Mouse (Mus musculus): Measurements from ENCODE around the gene Acvr1. TPM values are rescaled to one million over a fixed set of nuclear protein-coding genes. Genes with fewer than 3 reads are reported as not detected.

The Acvr1 gene
- 10 to 100 TPM; 13.5 to 14.0 TPM for total RNA-seq (2021)
- long read RNA-seq, experiment 1, partial matches to known transcripts = 0 of 3 reads
- long read RNA-seq, experiment 1, other reads (novel, unspliced or antisense) = 0 of 3 reads
- long read RNA-seq, experiment 2, partial matches to known transcripts = 0 of 4 reads
- long read RNA-seq, experiment 2, other reads (novel, unspliced or antisense) = 0 of 4 reads

DNA sequence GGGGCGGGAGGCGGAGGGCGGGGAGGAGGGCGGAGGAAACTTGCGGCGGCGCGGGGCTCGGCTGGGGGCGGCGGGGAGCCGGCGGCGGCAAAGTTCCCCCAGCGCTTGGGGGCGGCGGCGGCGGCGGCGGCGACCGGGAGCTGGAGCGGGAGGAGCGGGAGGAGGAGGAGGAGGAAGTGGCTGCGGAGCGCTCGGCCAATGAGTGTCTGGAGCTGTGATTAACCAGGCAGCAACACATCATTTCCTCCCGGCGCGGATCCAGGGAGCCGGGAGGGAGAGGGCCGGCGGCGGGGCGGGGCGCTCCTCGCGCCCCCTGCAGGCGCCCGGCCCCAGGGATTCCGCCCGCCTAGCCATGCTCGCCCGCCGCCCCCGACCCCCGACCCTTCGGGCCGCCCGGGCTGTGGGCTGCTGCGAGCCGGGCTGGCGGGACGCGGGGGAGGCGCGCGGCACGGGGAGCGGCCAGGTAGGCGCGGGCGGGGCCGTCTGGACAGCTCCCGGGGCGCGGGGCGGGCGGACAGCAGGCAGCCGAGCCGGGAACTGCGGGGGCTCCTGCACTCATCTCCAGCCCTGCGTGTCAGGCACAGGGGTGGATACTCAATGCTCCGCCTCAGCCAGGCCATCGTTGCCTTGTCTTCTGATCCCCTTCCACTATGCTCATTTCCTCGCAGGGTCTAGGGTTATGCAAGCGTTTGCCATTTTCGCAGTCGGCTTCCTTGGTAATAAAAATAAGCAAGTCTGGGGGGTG lies at the start of gene Acvr1, which contains the start of gene Upp2:
Acvr1 (minus strand) TSS at position 92 of the 745 bp plus-strand sequence.
Upp2 (plus strand) TSS at position 233 of the 745 bp plus-strand sequence.
- peak; percentile 90 to 95 for DNase-seq

DNA sequence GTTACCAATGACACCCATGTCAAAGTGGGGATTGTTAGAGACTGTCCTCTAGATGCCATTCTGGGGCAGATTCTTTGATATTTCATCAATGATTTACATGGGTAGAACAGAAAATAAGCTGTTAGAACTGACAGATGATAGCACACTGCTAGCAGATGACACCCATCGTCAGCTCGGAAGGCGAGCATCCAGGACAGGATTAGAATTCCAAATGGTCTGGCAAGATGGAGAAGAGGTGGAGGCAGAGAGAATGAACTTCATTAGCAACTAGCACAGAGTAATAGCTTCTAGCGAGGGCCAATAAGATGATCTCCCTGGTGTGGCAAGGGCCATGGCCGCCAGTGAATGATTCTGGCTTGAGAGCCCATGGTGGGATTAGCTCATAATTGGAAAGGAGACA lies 48.8 kb upstream of the Acvr1 start:
- DNase-seq = no peak

DNA sequence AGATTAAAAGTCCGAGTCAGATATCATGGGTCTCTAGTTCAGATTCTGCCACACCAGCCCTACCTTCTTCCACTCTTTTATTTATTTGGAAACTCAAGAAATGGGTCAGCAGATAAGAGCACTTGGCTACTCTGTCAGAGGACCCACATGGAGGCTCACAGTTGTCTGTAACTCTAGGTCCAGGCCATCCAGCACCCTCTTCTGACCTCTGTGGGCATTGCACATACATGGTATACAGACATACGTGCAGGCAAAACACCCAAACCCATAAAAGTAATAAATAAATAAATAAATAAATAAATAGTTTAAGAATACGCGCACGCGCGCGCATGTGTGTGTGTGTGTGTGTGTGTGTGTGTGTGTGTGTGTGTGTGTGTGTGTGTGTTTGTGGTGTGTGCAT lies 47.9 kb upstream of the Acvr1 start:
- no peak for DNase-seq

DNA sequence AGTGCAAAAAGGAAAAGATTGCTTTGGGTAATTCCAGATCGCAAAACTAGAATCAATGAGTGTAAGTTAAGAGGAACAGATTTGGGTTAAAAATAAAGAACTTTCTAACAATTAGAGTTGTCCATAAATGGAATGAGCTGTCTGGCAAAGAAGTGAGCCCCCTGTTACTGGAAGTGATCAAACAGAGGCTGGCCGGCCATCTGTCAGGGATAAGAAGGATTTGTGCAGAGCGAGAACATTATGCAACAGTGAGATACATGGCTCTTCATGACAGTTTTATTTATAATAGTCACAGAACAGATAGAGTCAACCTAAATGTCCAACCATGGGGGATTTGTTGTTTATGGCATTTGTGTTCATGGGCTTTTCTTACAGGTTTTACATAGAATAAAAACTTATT lies 46.8 kb upstream of the Acvr1 start:
- DNase-seq = no peak

DNA sequence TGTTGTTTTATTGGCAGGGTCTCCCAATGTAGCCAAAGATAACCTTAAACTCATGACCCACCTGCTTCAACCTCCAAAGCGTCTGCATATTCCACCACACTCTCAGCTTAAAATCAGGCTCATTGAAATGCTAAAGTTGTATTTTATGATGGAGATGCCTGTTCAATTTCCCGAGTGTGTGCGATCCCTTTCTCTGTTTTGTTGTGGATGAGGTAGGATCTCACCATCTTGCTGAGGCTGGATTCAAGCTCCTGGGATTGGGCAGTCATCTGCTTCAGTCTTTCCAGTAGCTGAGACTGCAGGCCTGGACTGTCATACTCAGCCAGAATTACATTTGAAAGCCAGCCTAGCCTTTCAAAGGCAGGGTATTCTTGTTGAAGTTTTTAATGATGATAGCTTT lies 37.8 kb upstream of the Acvr1 start:
- no peak for DNase-seq

DNA sequence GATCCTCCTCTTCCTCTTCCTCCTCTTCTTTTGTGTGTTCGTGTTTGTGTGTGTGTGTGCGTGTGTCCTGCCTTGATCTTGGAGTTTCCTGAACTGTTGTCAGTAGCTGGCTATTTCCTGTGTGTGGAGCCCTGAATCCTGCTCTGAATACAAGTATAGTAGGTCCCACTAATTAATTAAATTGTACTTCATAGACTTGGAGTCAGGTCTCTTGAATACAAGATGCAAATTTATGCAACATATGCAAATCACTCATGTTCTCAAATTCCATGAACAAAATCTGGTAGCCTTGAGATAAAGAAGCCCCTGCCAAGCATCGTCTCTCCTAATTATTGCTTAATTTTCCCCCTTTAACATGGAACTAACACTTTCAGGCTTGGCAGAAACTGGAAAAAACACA lies 36.4 kb upstream of the Acvr1 start:
- no peak for DNase-seq

DNA sequence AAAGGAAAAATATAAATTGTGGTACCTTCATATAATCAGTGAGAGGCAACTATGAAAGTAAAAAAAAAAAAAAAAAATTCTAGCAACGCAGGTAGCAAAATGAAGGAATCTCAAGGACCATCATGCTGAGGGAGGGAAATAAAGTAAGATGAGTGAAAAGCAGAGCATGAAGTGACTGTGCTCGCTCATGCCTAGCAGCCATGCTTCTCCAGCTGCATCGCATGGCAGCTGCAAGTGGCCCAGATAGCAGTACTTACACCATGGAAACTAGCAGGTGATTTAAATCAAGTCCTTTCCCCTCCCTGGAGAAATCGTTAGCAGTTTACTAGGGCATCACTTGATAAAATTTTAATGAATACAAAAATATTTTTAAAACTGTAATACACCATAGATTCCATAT lies 34.4 kb upstream of the Acvr1 start:
- no peak for DNase-seq

DNA sequence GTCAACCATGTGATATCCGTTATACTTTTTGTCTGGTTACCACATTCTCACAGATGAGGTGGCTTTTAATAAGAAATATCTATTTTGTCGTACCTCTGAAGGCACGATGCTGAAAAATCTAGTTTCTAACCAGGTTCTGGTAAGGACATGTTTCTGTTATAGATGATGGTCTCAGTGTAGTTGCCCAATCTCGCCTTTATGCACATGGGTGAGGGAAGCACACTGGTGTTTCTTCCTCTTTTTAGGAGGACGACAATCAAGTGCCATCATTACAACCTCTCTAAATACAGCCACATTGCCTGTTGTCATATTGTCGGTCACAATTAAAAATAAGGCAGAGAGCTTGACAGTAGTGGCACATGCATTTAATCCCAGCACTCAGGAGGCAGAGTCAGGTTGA lies 32.7 kb upstream of the Acvr1 start:
- no peak for DNase-seq

DNA sequence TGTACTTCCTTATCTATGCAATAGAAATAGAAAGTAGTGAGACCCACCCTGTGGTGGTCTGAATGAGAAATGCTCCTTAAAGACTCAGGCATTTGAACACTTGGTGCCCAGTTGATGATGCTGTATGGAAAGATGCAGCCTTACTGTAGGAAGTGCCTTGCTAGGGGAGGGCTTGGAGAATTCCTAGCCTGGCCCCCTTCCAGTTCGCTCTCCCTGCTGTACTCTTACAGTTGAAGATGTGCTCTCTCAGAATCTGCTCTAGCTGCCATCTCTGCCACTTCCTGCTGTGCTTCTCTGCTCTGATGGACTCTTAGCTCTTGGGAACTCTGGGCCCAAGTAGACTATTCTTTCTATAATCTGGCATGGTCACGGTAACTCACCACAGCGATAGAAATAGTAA lies 30.6 kb upstream of the Acvr1 start:
- DNase-seq = no peak

DNA sequence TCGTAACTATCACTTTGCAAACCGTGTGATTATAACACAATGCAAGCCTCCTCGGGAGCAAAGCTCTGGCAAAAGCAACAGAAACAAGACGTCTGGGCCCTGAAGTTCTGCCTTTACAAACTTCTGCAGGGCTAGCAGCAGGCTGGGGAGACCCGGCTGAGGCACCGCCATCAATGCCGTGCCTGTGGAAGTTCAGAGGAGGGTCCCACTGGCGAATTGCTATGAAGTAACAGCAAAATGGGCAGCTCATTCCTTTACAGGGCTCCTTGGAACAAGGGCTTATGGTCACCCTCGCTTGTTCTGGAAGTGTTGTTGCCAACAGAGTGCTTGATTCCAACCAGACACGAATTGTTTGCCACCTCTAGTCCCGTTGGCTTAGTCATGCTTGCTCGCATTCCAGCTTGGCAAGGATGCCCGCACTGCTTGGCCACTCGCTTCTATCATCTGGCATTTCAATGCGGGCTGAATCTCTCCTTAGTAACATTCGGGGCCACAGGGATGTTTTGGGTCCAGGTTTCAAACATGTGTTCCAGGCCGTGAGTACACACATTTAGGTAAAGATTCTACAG lies 29.9 kb upstream of the Acvr1 start:
- peak; percentile 57 to 65 for DNase-seq

DNA sequence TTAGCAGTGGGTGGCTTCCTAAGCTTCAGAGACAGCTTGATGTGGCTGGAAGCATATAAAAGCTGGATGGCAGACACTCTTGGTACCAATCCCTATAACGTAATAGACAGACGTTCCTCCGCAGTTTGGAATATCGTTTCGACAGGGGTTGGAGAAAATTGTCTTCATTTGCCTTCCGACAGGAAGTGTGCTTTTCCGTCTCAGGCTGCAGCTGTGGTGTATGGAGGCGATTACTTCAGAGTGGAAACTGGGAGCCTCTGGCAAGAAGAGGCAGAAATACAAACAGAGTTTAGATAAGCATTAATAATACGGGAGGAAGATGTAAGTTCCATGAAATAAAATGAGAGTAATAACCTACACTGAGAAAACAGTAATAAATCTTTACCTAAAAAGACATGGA lies 28.4 kb upstream of the Acvr1 start:
- peak; percentile 13 to 19 for DNase-seq

DNA sequence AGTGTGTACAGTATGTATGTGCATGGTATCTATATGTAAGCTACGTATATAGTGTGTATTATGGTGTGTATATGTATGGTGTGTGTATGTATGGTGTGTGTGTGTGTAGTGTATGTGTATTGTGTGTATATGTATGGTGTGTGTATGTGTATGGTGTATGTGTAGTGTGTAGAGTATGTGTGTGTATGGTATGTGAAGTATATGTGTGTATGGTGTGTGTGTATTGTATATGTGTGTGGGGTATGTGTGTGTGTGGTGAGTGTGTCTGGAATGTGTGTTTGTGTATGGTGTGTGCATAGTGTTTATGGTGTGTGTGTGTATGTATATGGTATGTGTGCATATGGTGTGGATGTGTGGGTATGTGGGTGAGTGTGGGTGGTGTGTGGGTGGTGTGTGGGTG lies 23.1 kb upstream of the Acvr1 start:
- DNase-seq = no peak

DNA sequence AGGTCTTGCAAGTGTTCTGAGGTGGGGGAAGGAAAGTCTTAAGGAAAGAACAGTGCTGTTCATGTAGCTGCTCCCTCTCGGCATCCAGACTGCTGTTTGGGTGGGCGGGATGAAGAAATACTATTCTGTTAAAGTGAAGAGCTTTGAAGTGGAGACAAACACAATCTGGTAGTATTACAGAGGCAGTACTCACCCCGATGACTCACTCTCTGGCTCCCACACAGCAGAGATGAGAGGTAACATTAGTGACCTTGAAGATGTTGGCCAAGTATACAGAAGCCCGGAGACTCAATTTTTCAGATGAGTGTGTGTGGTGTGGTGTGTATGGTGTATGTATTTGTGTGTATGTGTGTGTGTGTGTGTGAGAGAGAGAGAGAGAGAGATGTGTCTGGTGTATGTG lies 22.7 kb upstream of the Acvr1 start:
- peak in 1 of 2 experiments; percentile 18 for DNase-seq

DNA sequence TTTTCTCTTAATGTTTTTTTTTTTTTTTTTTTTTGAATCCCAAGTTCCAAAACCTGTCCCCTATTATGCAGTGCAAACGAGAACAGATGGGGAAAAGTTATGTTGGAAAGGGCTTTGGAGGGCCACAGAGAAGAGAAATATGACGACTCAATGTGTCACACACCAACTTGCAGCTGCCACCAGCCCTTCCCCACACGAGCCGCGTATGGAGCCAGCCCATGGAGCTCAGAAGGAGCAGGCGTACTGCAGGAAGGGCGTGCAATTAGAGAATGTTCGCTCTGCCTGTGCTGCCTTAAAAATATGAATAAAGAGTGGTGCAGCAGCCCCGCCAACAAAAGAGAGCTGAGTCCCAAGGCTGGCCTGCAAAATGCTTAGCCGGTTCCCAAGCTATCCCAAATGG lies 19.4 kb upstream of the Acvr1 start:
- DNase-seq = no peak

DNA sequence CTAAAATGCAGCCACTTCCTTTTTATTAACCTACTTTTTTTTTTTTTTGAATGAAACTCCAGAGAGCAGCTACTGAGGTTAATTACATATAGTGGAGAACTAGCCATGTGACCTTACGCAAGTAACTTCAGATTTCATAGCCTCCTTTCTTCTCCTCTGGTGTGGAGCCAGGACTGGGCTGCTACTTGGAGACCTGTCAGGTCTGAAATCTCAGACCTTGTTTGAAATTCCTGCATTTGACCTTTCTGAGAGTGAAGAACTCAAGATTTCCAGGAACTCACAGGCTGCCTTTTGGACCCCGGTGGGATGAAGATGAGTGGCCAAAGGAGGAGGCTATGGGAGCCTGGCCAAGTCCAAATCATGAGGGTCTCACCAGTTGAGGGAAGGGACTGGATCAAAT lies 7.2 kb upstream of the Acvr1 start:
- DNase-seq = no peak

DNA sequence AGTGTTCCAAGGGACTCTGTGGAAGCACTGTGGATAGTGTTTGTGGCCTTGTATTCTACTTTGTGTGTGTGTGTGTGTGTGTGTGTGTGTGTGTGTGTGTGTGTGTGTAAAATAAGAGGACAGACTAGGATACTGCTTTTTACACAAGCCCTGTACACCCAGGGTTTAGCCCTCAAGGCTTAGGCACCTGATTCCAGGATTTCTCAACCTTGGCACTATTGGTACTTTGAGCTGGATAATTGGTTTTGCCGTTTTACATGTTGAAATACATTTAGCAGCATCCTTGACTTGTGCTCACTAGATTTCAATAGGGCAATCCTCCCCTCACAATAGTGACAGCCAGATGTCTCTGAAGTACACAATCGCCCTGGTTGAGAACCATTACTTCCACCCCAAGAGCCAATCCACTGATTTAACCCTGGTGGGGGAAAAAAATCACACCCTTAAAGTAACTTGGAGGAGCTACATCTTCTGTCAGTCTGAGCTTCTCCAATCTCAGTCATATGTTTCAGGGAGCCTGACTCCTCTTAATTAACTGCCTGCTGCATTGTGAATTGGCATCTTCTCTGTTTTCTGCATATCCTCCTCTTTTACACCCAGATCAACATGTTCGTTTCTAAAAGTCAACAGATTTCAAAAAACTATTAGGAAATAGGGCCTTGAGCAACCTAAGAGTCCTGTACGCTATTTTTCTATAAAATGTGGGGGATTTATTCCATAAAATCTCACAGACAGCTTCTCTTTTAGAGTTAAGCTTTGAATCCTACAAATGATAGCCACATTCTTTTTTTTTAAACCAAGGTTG lies 2.1 kb upstream of the Acvr1 start:
- DNase-seq = no peak

DNA sequence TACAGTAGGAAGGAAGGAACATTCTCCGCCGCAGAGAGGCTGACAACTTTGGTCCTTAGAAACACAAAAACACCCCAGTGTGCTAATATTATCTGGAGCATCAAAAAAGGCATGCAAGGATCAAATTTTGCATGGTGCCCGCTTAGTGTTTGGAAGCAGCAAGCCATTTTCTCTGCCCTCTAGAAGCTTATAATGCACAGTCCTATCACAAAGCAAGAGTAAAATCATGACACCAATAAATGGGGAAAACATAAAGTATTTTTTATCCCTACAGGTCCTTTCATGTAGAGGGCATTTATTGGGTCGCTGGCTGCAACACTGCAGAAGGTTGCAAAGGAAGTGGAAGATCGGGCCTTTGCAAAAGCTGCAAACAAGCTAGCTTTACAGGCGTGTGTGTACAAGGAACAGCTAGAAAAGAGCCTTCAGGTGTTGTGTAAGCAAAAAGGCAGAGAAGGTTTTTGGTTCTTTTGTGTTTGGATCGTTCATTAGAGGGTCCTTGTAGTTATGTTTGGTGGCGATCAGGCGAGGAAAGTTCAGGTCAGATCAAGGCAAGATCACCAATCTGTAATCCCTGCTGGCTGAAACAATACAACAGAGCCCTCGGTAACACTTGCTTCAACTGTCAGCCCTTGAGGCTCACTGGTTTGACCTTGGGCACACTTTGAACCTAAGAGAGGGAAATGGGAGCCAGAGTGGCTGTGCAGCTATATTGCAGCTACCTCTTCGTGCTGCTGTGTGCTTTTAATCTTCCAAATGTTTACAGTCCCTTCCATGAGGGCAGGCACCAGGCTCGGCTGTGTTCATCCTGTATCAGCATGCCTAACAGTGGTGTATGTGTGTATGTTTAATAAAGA lies 1.1 kb upstream of the Acvr1 start:
- peak; percentile 14 to 35 for DNase-seq

DNA sequence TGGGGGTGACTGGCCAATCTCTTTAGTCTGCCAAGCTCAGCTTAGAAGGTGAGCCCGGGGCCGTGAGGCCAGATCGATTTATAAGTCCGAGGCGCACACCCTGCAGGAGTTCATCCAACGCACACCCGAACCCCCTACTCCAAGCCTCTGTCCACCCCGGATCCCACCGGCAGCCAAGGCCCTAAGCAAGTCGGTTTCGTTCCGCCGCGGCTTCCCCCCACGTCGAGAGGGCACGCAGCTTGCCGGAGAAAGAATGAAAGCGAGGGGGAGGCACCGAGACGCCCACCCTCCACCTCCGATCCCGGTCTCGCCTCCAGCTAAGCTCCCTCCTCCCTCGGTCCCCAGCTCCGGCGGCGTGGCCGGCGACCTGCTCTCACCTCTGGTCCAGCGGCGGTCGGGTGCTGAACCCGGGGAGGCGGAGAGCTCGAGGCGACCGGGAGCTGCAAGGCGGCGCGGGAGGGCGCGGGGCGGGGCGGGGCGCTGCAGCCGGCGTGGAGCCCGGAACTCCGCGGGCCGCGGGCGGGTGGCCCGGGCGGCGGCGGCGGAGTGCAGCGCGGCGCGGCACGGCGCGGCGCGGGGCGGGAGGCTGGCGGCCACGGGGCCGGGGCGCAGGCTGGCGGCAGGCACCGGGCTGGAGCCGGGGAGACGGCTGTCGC lies 419 bp downstream of the Acvr1 start:
- DNase-seq = peak; percentile 72 to 74

DNA sequence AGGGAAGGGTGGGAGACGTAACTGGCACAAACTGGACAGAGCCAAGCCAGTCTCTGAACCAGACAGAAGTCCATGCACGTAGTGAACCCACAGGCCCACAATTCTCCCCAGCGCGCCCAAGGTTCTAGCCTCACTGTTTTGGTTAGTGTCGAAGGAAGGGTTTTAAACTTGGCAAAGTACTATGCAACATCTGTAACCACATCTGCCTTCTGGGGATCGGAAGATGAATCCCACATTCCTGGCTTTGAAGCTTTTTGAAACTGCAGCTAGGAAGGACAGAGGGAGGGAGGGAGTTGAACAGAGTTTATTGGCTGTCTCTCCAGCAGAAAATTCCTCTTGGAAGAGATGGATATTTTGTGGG lies 928 bp downstream of the Acvr1 start:
- peak; percentile 44 to 60 for DNase-seq

DNA sequence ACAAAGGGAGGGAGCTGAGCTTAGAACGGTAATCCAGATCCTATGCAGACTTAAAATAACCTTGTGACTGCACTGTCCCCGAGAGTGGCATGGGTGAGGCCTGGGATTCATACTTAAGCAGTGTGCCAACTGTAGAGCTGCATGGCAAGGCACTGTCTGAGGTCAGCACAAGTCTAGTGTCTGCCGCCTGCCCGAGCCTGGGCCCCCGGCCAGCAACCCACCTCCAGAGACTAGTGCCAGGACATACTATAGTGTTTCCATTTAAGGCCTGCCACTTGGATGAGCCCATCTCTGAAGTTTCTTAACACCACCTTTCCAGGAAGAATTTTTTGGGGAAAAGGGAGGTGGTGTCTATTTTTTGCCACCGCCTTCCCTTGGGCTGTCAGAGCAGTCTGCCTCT lies 1.7 kb downstream of the Acvr1 start:
- DNase-seq = peak; percentile 51 to 63

DNA sequence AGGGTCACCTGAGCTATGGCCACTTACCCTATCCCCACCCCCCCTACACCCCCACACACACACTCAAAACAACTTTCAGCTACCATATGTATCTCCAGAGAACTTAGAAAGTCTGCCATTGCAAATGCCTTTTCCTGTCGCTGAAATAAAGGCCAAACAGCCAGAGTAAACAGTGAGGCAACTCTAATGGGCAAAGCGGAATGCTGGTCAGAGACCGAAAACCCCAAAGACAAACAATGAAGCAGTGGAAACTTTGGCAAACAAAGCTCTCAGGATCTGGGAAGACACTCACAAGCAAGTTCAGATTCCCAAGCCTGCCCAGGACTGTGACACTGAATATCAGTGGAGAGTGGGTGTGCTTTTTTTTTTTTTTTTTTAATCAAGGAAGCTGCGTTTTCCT lies 4.8 kb downstream of the Acvr1 start:
- no peak for DNase-seq

Data from heart, adult 18-20 months (tissue).